Mouse (Mus musculus): ENCODE measurements around the gene Stn1. TPM values are rescaled to one million over a fixed set of nuclear protein-coding genes. Genes with fewer than 3 reads are reported as not detected.

The Stn1 gene
- polyA plus RNA-seq, 1 experiment from 2014 or later = 24.0 TPM

- H3K4me1 ChIP-seq (ENCODE audit: control insufficient read depth, insufficient read depth, low read length) = peaks cover 13% of the 10 kb centered on the region
- peak overlapping the region; percentile 39 for H3K4me2 ChIP-seq (ENCODE audit: low read length)
- ATAC-seq = peak; percentile 49
- H3K27me3 ChIP-seq (ENCODE audit: control insufficient read depth, insufficient read depth, low read depth, low read length) = no peaks in the 10 kb centered on the region
- H3K36me3 ChIP-seq (ENCODE audit: control insufficient read depth, insufficient read depth, low read length) = no peaks in the 10 kb centered on the region
- H3K9me3 ChIP-seq (replicated peaks; ENCODE audit: control insufficient read depth, low read length, poor library complexity, severe bottlenecking) = no peaks in the 10 kb centered on the region
- WGBS = 14% methylated on average over 23 of the region's 23 CpGs
- peak overlapping the region; percentile 3 for H3K9ac ChIP-seq (ENCODE audit: low read depth, low read length)
- H3K27ac ChIP-seq (ENCODE audit: low read length) = peak overlapping the region; percentile 70
- H3K4me3 ChIP-seq (ENCODE audit: low read depth, low read length) = no peak overlapping the region
These were observed 44.0 kb downstream of the Stn1 start for GRCm38 (mm10) chr19:47493017-47493997.

GRCm38 (mm10) chr19:47492422-47492821, 44.9 kb downstream of the Stn1 start:
- Histone ChIP-seq H3K9ac (ENCODE audit: low read depth, low read length) (no peak overlapping the region), H3K9me3 (replicated peaks; ENCODE audit: control insufficient read depth, low read length, poor library complexity, severe bottlenecking) (no peaks in the 10 kb centered on the region), H3K4me1 (ENCODE audit: control insufficient read depth, insufficient read depth, low read length) (peaks cover 13% of the 10 kb centered on the region), H3K27ac (ENCODE audit: low read length) (no peak overlapping the region), H3K27me3 (ENCODE audit: control insufficient read depth, insufficient read depth, low read depth, low read length) (no peaks in the 10 kb centered on the region), H3K36me3 (ENCODE audit: control insufficient read depth, insufficient read depth, low read length) (no peaks in the 10 kb centered on the region), H3K4me3 (ENCODE audit: low read depth, low read length) (no peak overlapping the region), H3K4me2 (ENCODE audit: low read length) (no peak overlapping the region)
- WGBS = 22% methylated on average over 6 of the region's 6 CpGs
- no peak for ATAC-seq

GRCm38 (mm10) chr19:47491853-47492252, 45.5 kb downstream of the Stn1 start:
- no peak overlapping the region for H3K4me3 ChIP-seq (ENCODE audit: low read depth, low read length)
- H3K36me3 ChIP-seq (ENCODE audit: control insufficient read depth, insufficient read depth, low read length) = no peaks in the 10 kb centered on the region
- H3K9ac ChIP-seq (ENCODE audit: low read depth, low read length) = no peak overlapping the region
- H3K4me1 ChIP-seq (ENCODE audit: control insufficient read depth, insufficient read depth, low read length) = peaks cover 13% of the 10 kb centered on the region
- no peak overlapping the region for H3K27ac ChIP-seq (ENCODE audit: low read length)
- no peak overlapping the region for H3K4me2 ChIP-seq (ENCODE audit: low read length)
- H3K9me3 ChIP-seq (replicated peaks; ENCODE audit: control insufficient read depth, low read length, poor library complexity, severe bottlenecking) = no peaks in the 10 kb centered on the region
- no peaks in the 10 kb centered on the region for H3K27me3 ChIP-seq (ENCODE audit: control insufficient read depth, insufficient read depth, low read depth, low read length)
- 68% methylated on average over 2 of the region's 2 CpGs for WGBS
- ATAC-seq = no peak

DNA sequence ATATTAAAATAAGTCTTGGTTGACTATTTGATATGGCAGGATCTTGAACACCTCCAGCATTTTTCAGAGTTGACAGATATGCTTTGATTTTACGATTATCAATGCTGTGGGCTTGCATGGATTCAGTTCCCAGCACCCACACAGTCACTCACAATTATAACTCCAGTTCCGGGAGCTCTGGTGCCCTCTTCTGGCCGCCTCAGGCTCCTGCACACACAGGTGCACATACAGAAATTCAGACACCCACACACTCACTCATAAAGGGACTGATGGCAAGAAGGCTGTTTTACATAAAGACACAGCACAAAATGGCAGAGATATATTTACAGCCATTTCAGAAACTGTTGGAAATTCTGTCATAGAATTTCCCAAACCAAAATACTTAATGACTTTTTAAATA, 48.1 kb downstream of the Stn1 start:
- no peak overlapping the region for H3K9ac ChIP-seq (ENCODE audit: low read depth, low read length)
- ATAC-seq = no peak
- H3K36me3 ChIP-seq (ENCODE audit: control insufficient read depth, insufficient read depth, low read length) = no peaks in the 10 kb centered on the region
- no peaks in the 10 kb centered on the region for H3K27me3 ChIP-seq (ENCODE audit: control insufficient read depth, insufficient read depth, low read depth, low read length)
- no peak overlapping the region for H3K4me2 ChIP-seq (ENCODE audit: low read length)
- no peaks in the 10 kb centered on the region for H3K9me3 ChIP-seq (replicated peaks; ENCODE audit: control insufficient read depth, low read length, poor library complexity, severe bottlenecking)
- H3K4me1 ChIP-seq (ENCODE audit: control insufficient read depth, insufficient read depth, low read length) = peaks cover 26% of the 10 kb centered on the region
- 86% methylated on average over 3 of the region's 3 CpGs for WGBS
- no peak overlapping the region for H3K27ac ChIP-seq (ENCODE audit: low read length)
- H3K4me3 ChIP-seq (ENCODE audit: low read depth, low read length) = no peak overlapping the region

DNA sequence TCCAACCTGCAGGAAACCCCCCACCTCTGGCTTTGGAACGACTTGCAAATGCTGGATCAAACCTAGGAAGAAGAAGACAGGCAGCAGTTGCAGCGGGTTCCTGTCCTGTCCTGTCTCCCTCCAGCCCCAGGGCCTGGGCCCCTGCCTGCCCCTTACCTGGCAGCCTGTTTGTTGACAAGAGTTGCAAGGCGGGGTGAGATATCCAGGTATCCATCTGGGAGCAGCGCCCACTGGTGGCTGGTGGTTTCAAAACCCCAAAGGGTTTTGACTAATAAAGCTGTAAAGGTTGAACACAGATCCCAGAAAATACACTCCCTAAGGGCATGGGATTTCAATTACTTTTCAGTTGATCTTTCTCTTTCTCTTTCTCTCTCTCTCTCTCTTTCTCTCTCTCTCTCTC, 49.1 kb downstream of the Stn1 start:
- ATAC-seq = no peak
- H3K4me3 ChIP-seq (ENCODE audit: low read depth, low read length) = no peak overlapping the region
- H3K36me3 ChIP-seq (ENCODE audit: control insufficient read depth, insufficient read depth, low read length) = no peaks in the 10 kb centered on the region
- no peaks in the 10 kb centered on the region for H3K27me3 ChIP-seq (ENCODE audit: control insufficient read depth, insufficient read depth, low read depth, low read length)
- H3K9me3 ChIP-seq (replicated peaks; ENCODE audit: control insufficient read depth, low read length, poor library complexity, severe bottlenecking) = no peaks in the 10 kb centered on the region
- no peak overlapping the region for H3K27ac ChIP-seq (ENCODE audit: low read length)
- H3K4me2 ChIP-seq (ENCODE audit: low read length) = no peak overlapping the region
- WGBS = 37% methylated on average over 4 of the region's 4 CpGs
- H3K4me1 ChIP-seq (ENCODE audit: control insufficient read depth, insufficient read depth, low read length) = peaks cover 24% of the 10 kb centered on the region
- H3K9ac ChIP-seq (ENCODE audit: low read depth, low read length) = no peak overlapping the region

DNA sequence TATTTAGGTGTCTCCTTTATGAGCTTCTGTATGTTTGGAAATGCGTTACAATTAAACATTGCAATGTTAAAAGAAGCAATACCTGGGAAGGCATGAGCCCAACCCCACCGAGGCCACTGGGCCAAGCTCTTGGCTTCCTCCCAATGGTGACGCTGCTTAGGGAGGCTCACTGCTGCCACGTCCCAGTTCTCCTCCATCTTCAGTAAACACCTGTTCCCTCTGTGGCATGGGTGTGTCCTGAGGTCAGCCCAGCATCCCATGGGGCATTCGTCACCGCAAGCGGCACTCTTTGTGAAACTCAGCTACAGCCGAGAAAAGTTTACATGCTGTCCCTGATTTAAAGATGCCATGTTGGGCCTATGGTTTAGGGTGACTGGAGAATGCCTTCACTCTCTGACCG, 49.7 kb downstream of the Stn1 start:
- Histone ChIP-seq H3K36me3 (ENCODE audit: control insufficient read depth, insufficient read depth, low read length) (no peaks in the 10 kb centered on the region), H3K9ac (ENCODE audit: low read depth, low read length) (no peak overlapping the region), H3K4me3 (ENCODE audit: low read depth, low read length) (no peak overlapping the region), H3K4me2 (ENCODE audit: low read length) (no peak overlapping the region), H3K27ac (ENCODE audit: low read length) (no peak overlapping the region), H3K4me1 (ENCODE audit: control insufficient read depth, insufficient read depth, low read length) (peaks cover 19% of the 10 kb centered on the region), H3K9me3 (replicated peaks; ENCODE audit: control insufficient read depth, low read length, poor library complexity, severe bottlenecking) (no peaks in the 10 kb centered on the region), H3K27me3 (ENCODE audit: control insufficient read depth, insufficient read depth, low read depth, low read length) (no peaks in the 10 kb centered on the region)
- ATAC-seq = no peak
- 87% methylated on average over 9 of the region's 9 CpGs for WGBS

DNA sequence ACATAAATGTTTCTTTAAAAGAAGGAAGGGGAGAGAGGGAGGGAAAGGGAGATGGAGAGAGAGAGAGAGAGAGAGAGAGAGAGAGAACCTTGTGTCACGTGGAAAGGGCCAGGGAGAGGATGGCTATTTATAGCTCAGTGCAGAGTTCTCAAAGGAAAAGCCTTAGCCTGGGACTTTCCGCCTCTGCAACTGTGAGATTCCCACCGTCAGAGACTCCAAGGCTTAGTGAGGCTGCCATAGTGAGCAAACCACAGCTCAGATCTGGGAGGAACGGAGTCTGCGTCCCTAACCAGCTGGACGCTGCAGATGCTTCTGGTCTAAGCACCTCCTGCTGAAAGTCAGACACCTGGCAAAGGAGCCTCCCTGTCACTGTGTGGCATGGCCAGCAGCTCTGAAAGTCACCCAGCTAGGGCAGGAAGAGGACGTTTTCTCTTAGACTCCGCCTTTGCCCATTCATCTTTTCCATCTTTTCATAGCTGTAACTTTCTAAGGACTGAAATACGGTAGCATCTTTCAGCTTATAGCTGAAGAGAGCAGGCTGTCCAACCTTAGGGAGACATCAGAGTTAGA, 51.2 kb downstream of the Stn1 start:
- 0 out of 2 replicates have a peak overlapping the region, but pooled peaks have one; percentile 29 for H3K4me2 ChIP-seq (ENCODE audit: low read length)
- H3K36me3 ChIP-seq (ENCODE audit: control insufficient read depth, insufficient read depth, low read length) = no peaks in the 10 kb centered on the region
- no peak for ATAC-seq
- H3K27me3 ChIP-seq (ENCODE audit: control insufficient read depth, insufficient read depth, low read depth, low read length) = no peaks in the 10 kb centered on the region
- no peak overlapping the region for H3K4me3 ChIP-seq (ENCODE audit: low read depth, low read length)
- 0 out of 2 replicates have a peak overlapping the region, but pooled peaks have one; percentile 20 for H3K9ac ChIP-seq (ENCODE audit: low read depth, low read length)
- no peaks in the 10 kb centered on the region for H3K9me3 ChIP-seq (replicated peaks; ENCODE audit: control insufficient read depth, low read length, poor library complexity, severe bottlenecking)
- WGBS = 41% methylated on average over 9 of the region's 9 CpGs
- peak overlapping the region; percentile 65 for H3K27ac ChIP-seq (ENCODE audit: low read length)
- peaks cover 19% of the 10 kb centered on the region for H3K4me1 ChIP-seq (ENCODE audit: control insufficient read depth, insufficient read depth, low read length)

DNA sequence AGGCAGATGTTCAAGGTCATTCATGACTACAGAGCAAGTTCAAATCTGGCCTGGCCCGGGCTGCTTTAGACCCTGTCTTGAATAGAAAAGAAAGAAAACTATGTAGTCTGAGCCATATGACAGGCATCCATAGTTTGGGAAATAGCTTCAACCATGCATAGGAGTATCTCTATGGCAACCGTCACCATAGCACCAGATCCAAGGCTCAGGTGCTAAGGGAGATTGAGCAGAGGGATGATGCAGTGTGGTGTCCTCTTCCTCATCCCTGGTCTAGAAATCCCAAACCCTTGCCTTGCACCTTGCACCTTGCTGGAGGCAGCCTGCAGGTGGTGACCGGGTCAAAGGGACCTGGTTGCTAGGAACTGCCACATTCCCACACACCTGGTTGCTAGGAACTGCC, 53.2 kb downstream of the Stn1 start:
- no peaks in the 10 kb centered on the region for H3K9me3 ChIP-seq (replicated peaks; ENCODE audit: control insufficient read depth, low read length, poor library complexity, severe bottlenecking)
- WGBS = 76% methylated on average over 3 of the region's 3 CpGs
- ATAC-seq = peak; percentile 76
- H3K27ac ChIP-seq (ENCODE audit: low read length) = peak overlapping the region; percentile 42
- H3K27me3 ChIP-seq (ENCODE audit: control insufficient read depth, insufficient read depth, low read depth, low read length) = no peaks in the 10 kb centered on the region
- peaks cover 19% of the 10 kb centered on the region for H3K4me1 ChIP-seq (ENCODE audit: control insufficient read depth, insufficient read depth, low read length)
- H3K36me3 ChIP-seq (ENCODE audit: control insufficient read depth, insufficient read depth, low read length) = no peaks in the 10 kb centered on the region
- no peak overlapping the region for H3K9ac ChIP-seq (ENCODE audit: low read depth, low read length)
- no peak overlapping the region; the same call in 1 of the 2 replicates for H3K4me2 ChIP-seq (ENCODE audit: low read length)
- H3K4me3 ChIP-seq (ENCODE audit: low read depth, low read length) = no peak overlapping the region

- Histone ChIP-seq H3K4me1 (ENCODE audit: control insufficient read depth, insufficient read depth, low read length) (peaks cover 19% of the 10 kb centered on the region), H3K27me3 (ENCODE audit: control insufficient read depth, insufficient read depth, low read depth, low read length) (no peaks in the 10 kb centered on the region), H3K9ac (ENCODE audit: low read depth, low read length) (no peak overlapping the region), H3K36me3 (ENCODE audit: control insufficient read depth, insufficient read depth, low read length) (no peaks in the 10 kb centered on the region), H3K27ac (ENCODE audit: low read length) (no peak overlapping the region), H3K9me3 (replicated peaks; ENCODE audit: control insufficient read depth, low read length, poor library complexity, severe bottlenecking) (no peaks in the 10 kb centered on the region), H3K4me3 (ENCODE audit: low read depth, low read length) (no peak overlapping the region), H3K4me2 (ENCODE audit: low read length) (no peak overlapping the region)
- WGBS = 80% methylated on average over 3 of the region's 3 CpGs
- no peak for ATAC-seq
These were observed 54.0 kb downstream of the Stn1 start for GRCm38 (mm10) chr19:47483346-47483745.
